Mouse (Mus musculus) kidney, adult 18-20 months (tissue): ENCODE measurements around the gene Ets1.

Source experiments
- DNase-seq: peaks from one replicate; pipeline ENCODE4 v3.0.0; 2021

Ets1 gene

DNA sequence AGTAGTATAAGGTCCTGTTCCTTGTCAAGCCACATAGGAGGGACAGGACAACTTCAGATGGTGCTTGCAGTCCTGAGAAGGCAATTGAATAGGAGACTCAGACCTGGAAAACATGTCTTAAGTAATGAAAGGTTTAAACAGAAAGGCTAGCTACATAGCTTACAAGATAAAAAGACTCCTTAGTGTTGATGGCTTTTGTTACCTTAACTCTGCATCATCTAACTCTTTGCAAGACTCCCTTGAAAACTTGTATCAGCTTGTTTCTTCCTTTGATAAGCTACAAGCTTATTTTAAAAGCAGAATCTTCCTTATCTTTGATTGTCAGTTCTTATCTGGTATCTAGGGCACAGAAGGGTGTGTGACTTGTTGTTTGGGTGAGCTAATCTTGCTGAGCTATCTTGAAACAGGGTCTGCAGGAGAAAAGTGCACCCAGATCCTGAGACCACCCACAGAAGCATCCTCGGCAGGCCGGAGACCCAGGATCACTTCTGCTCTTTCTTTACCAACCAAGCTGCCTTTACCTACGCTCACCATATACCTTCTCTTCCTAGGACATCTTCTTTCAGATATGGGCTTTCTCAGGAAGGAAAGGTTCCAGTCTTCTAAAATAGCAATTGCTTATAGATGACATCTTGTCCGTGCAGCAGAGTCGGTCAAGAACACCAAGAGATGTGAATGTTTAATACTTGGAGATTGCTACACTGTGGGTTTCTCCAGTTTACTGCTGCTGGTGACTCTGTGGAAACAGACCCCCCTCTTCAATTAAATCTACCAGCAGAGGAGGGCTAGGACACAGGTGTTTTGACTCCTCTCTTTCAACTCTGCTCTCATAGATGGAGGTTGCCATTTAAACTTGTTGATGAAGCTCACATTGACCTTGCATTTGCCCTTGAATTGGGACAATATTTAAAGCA is 19.2 kb upstream of the Ets1 start:
- DNase-seq: no peak

- DNase-seq: no peak
Observed at GRCm38 (mm10) chr9:32617430-32617768, 18.6 kb upstream of the Ets1 start.

- no peak for DNase-seq
Observed at GRCm38 (mm10) chr9:32618544-32619120, 17.4 kb upstream of the Ets1 start.

DNA sequence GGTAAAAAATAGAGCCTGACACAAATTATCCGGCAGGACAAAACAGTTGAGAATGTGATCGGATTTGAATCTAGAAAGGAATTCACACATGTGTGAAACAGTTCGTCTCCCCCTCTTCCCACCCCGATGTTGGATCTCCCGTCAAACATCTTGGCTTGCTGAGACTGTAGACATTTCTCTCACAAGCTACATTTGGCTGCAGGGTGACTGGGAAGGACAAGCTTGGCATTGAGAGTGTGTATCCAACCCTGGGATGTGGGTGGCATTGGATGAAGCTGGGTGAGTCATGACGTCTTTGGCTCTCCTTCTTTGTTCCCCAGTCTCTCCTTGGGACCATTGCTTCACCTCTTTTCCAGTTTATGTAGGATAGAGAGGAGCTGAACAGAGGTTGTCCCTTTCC is 16.4 kb upstream of the Ets1 start:
- no peak for DNase-seq

GRCm38 (mm10) chr9:32620446-32620845 is 15.6 kb upstream of the Ets1 start:
- no peak for DNase-seq

DNA sequence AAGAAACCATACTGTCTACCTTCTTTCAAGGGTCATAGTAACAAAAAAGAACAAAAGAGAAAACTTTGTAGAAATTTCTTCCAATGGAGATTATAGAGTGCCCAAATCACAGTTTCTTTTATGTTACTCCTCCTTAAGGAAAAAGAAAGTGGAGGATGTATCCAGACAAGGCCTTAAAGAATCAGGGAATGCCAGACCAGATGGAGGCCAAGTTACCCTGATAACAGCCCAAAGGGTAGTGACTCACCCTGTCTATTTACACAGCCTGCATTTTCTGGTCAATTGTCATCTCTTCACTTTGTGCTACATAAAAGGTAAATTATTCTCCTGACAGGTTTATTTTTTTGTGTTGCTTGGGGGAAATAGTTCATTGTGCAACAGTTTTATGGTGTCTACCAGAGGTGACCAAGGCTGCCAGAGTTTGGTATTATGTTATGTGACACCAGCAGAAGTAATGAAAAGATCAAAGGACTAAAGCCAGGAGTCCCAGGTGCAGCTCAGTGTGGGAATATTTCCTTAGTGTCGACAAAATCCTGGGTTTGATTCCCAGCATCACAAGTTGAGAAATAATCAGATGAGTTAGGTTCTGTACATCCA is 6.5 kb upstream of the Ets1 start:
- DNase-seq: no peak

GRCm38 (mm10) chr9:32631341-32631740 is 4.7 kb upstream of the Ets1 start:
- DNase-seq: no peak

DNA sequence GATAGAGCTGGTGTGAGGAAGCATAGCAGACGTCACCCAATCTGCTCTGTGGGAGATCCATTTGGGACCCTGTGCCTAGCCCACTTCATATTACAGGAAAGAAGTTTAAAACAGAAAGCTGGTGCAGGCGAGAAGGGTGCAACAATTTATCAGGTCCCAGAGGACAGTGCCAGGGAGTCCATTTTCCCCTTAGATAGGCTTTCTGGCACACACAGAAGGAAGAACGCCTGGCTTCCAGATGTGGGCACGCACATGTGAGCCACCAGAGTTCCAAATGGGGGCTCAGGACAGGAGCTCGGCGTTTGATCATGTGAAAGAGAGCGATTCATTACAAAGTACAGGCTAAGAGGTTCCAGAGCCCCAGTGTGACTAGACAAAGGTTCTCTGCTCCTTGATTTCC is 3.8 kb upstream of the Ets1 start:
- DNase-seq: no peak

GRCm38 (mm10) chr9:32644981-32645380 is 9.0 kb downstream of the Ets1 start:
- no peak for DNase-seq

DNA sequence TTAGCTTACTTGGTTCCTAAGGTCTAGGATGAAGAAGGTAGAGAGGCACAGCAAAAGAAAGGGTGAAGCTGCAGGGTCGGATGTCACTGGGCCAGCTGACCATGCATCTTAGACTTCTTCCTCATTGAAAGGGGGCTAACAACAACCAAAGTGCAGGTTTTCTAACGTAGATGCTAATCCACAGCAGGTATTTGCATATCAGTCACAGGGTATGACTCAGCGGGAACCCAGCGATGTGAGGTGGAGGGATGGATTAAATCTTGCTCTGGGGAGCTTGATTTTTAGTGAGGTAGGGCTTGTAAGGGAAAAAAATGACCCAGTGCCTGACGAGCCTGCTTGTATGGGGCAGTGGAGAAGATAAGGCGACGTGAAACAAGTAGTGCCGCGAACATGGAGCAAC is 9.5 kb downstream of the Ets1 start:
- DNase-seq: no peak

GRCm38 (mm10) chr9:32646539-32647258 is 10.7 kb downstream of the Ets1 start:
- DNase-seq: peak; percentile 45

- DNase-seq: no peak
Observed at GRCm38 (mm10) chr9:32647506-32648250, 11.7 kb downstream of the Ets1 start.

- DNase-seq: no peak
Observed at GRCm38 (mm10) chr9:32648286-32648685, 12.3 kb downstream of the Ets1 start.

DNA sequence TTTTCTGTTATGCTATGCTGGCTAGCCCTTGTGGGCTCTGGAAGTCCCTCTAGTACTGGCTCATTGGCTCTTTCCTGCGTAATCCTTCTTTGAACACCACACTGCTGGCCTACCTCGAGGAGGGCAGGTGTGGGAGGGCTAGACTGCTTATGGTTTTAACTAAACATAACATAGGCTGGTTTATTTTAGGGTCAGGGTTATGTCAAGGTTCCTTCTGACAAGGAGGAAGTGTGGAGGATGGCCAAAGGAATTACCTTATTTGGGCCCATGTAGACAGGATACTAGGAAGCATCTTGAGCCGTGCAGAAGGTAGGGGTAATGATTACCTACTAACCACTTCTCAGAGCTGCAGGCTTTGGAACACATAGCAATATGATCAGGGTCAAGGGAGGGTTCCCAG is 14.7 kb downstream of the Ets1 start:
- no peak for DNase-seq

DNA sequence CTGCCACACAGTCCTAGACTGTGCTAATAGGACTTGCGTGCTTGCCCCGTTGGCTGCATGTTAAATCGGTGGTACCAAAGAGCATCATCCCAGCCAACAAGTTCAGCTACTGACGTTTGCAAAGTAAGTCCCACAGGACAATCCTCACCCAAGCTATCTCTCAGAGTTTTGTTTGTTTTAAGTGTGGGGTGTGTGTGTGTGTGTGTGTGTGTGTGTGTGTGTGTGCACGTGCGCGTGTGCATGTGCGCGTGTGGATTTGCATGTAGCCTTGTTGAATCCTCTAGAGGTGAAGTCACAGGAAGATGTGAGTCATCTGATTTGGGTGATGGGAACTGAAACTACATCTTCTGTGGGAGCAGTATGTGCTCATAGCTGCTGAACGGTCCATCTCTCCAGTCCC is 16.1 kb downstream of the Ets1 start:
- no peak for DNase-seq

DNA sequence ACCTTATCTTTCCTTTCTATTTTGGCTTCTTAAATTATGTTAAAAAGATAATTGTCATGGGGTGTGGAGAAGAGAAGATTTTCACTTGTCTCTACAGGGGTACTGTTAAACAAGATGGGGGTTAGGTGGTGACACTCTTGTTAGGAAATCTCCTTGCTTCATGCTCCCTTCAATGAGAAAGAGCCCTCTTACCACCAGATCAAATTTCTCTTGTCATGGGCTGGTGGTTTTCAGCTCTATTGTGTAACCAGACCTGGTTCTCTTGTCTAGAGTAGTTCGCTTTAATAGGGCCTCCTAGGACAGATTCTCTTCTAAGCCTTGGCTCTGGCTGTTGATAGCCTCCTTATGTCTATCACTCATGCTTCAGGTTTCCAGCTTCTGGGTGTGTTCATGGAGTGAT is 18.3 kb downstream of the Ets1 start:
- no peak for DNase-seq

GRCm38 (mm10) chr9:32656351-32656844 is 20.4 kb downstream of the Ets1 start:
- DNase-seq: no peak

GRCm38 (mm10) chr9:32657124-32657523 is 21.1 kb downstream of the Ets1 start:
- DNase-seq: peak; percentile 45

DNA sequence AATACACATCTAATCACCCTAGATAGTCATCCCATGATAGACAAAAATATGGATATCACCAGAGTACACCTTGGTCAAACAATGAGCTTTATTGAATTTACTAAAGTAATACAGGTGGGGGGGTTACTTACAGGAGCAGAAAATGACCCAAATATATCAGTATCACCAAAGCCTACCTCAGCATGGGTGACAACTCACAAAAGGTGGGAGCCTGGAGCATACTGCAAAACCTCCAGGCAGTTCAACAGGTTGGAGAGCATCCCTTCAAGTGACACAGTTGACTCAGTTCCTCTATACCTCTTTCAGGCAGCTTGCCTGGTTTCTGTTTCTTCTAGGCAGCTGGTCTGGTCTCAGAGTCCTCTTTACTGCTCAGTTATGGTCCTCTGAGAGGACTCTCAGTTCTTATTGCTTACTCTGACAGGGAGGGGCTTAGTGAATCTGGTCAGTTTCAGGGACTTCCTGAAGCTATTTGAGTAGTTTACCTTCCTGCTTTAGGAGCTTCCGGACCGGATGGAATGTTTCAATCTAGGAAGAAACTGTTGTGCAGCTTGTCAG is 24.5 kb downstream of the Ets1 start:
- DNase-seq: no peak

- no peak for DNase-seq
Observed at GRCm38 (mm10) chr9:32661071-32661470, 25.1 kb downstream of the Ets1 start.

DNA sequence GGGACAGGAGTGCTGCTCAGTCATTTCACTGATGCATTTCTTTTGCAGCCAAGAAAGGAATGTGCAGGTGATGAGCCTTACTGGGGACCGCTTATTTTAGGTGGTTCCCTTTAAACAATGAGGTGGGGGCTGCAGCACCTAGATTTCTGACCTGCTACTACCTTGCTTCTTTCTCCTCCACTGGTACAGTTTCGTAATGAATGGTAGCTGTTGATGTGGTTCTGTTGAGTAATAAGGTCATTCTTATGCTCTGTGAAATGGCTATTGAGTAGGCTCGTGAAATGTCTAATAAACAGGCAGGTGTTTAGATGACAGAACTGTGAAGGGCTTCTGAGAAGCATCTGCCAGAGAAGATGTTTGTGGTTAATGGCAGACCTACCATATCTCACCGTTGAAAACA is 25.5 kb downstream of the Ets1 start:
- no peak for DNase-seq
